Mouse (Mus musculus) ES-E14 (cell line): ENCODE data around the gene Satb2. TPM values are rescaled to one million over a fixed set of nuclear protein-coding genes. Genes with fewer than 3 reads are reported as not detected.

Experiments used
- DNase-seq: peaks from one replicate; pipeline ENCODE4 v3.0.0-alpha.2; 2013; ENCODE audit warnings: low read depth, low spot score
- H3K27ac ChIP-seq: 2 replicates; pipeline ENCODE4 v1.5.1; 2012; ENCODE audit warnings: low read depth, mild to moderate bottlenecking, low read length, moderate library complexity, mixed read lengths; ENCODE audit not compliant: poor library complexity, insufficient read depth, severe bottlenecking
- H3K36me3 ChIP-seq: 2 replicates; pipeline ENCODE4 v1.6.1; 2012; ENCODE audit warnings: mild to moderate bottlenecking, low read length, moderate library complexity, mixed read lengths; ENCODE audit not compliant: control insufficient read depth, poor library complexity, insufficient read depth, severe bottlenecking
- H3K4me1 ChIP-seq, 2 experiments: fragments of 150-350 bp in 1 of 2; sonication (generic) in 1 of 2; 2 replicates each; pipeline ENCODE4 v1.6.1; 2012; ENCODE audit warnings: low read length in 2 of 2, mild to moderate bottlenecking in 1 of 2, mixed read lengths in 1 of 2; ENCODE audit not compliant: control insufficient read depth in 2 of 2, insufficient read depth in 2 of 2, poor library complexity in 1 of 2
- H3K4me3 ChIP-seq, 2 experiments: fragments of 150-350 bp in 1 of 2; sonication (generic) in 1 of 2; 2 replicates each; pipeline ENCODE4 v1.5.1; 2012; ENCODE audit warnings: low read length in 2 of 2, low read depth in 1 of 2, mild to moderate bottlenecking in 1 of 2, mixed read lengths in 1 of 2; ENCODE audit not compliant: insufficient read depth in 1 of 2, poor library complexity in 1 of 2, severe bottlenecking in 1 of 2
- H3K9ac ChIP-seq: 2 replicates; pipeline ENCODE4 v1.6.1; 2012; ENCODE audit warnings: low read depth, mild to moderate bottlenecking, low read length, mixed read lengths; ENCODE audit not compliant: poor library complexity, insufficient read depth, severe bottlenecking
- H3K9me3 ChIP-seq: fragments of 150-350 bp; sonication (generic); 2 replicates; pipeline ENCODE4 v1.6.1; 2012; ENCODE audit warnings: low read depth, mild to moderate bottlenecking, low read length; ENCODE audit not compliant: control insufficient read depth, insufficient read depth
- CHD2 ChIP-seq: IDR thresholded peaks from 2 replicates; pipeline ENCODE4 v1.6.1; 2014; ENCODE audit warnings: mild to moderate bottlenecking, low read depth, low read length, inconsistent platforms
- HCFC1 ChIP-seq: IDR thresholded peaks from 2 replicates; pipeline ENCODE4 v1.6.1; 2012; ENCODE audit warnings: low read length, inconsistent platforms, borderline replicate concordance; ENCODE audit not compliant: insufficient read depth
- MAFK ChIP-seq: IDR thresholded peaks from 2 replicates; pipeline ENCODE4 v1.6.1; 2014; ENCODE audit warnings: mild to moderate bottlenecking, low read depth, low read length, inconsistent platforms; ENCODE audit not compliant: insufficient read depth
- ZC3H11A ChIP-seq: IDR thresholded peaks from 2 replicates; pipeline ENCODE4 v1.6.1; 2012; ENCODE audit warnings: low read depth, mild to moderate bottlenecking, inconsistent platforms, low read length, borderline replicate concordance
- ZNF384 ChIP-seq: IDR thresholded peaks from 2 replicates; pipeline ENCODE4 v1.6.1; 2012; ENCODE audit warnings: low read depth, low read length, inconsistent platforms
- in situ Hi-C, 2 experiments: fragments of 600-800 bp; cut with MboI; formaldehyde crosslinking; loops; one replicate each; pipeline ENCODE4 v1.15.1; 2025; ENCODE audit warnings: low sequenced_read_pairs in 2 of 2, inconsistent platforms in 1 of 2; ENCODE audit not compliant: unreplicated experiment in 2 of 2
- total RNA-seq: library from RNA; depleted of rRNA; stranded (reverse); fragments of 300-350 nt; gene quantifications from 2 replicates; pipeline ENCODE4 v1.2.3, GENCODE M21; 2012

Gene Satb2
- total RNA-seq, 1 experiment, result 2.8 TPM

- no peak overlapping the region for H3K4me3 ChIP-seq
- no peak for TF ChIP-seq HCFC1
- no peak for TF ChIP-seq ZC3H11A
- no peak for TF ChIP-seq ZNF384
- no peak for TF ChIP-seq MAFK
- no peak for TF ChIP-seq CHD2
- no peaks in the 10 kb centered on the region for H3K9me3 ChIP-seq
- DNase-seq, result no peak
- H3K9ac ChIP-seq, result no peak overlapping the region
- no peaks in the 10 kb centered on the region for H3K36me3 ChIP-seq
- H3K4me1 ChIP-seq, result no peaks in the 10 kb centered on the region
- no peak overlapping the region for H3K27ac ChIP-seq
- in situ Hi-C loops, result no loop called here
Measured at GRCm38 (mm10) chr1:56811486-56811885, 167.0 kb downstream of the Satb2 start.

- no peak overlapping the region for H3K27ac ChIP-seq
- TF ChIP-seq MAFK, result no peak
- no peak for TF ChIP-seq ZNF384
- TF ChIP-seq HCFC1, result no peak
- TF ChIP-seq CHD2, result no peak
- TF ChIP-seq ZC3H11A, result no peak
- no peaks in the 10 kb centered on the region for H3K4me1 ChIP-seq
- no peaks in the 10 kb centered on the region for H3K9me3 ChIP-seq
- H3K4me3 ChIP-seq, result no peak overlapping the region
- no peaks in the 10 kb centered on the region for H3K36me3 ChIP-seq
- H3K9ac ChIP-seq, result no peak overlapping the region
- no peak for DNase-seq
- in situ Hi-C loops, result no loop called here
Measured at GRCm38 (mm10) chr1:56806006-56806405, 172.4 kb downstream of the Satb2 start.

- in situ Hi-C loops, result no loop called here
- H3K4me1 ChIP-seq, result no peaks in the 10 kb centered on the region
- TF ChIP-seq HCFC1, result no peak
- TF ChIP-seq ZNF384, result no peak
- no peak for TF ChIP-seq ZC3H11A
- no peak for TF ChIP-seq MAFK
- TF ChIP-seq CHD2, result no peak
Measured at GRCm38 (mm10) chr1:56800611-56801010, 177.8 kb downstream of the Satb2 start.

GRCm38 (mm10) chr1:56795016-56795608, 183.3 kb downstream of the Satb2 start:
- Histone ChIP-seq H3K9me3 (no peaks in the 10 kb centered on the region), H3K9ac (no peak overlapping the region), H3K4me1 (no peaks in the 10 kb centered on the region), H3K27ac (no peak overlapping the region), H3K4me3 (no peak overlapping the region), H3K36me3 (peaks cover 2% of the 10 kb centered on the region; the same call in 1 of the 2 replicates)
- in situ Hi-C loops, result no loop called here
- no peak for DNase-seq
- TF ChIP-seq ZC3H11A, result no peak
- TF ChIP-seq CHD2, result no peak
- TF ChIP-seq MAFK, result no peak
- no peak for TF ChIP-seq HCFC1
- no peak for TF ChIP-seq ZNF384

More at GRCm38 (mm10) chr1:56800611-56801010, 177.8 kb downstream of the Satb2 start:
- no peak for DNase-seq
- H3K9ac ChIP-seq, result no peak overlapping the region
- no peak overlapping the region for H3K27ac ChIP-seq
- peaks cover 2% of the 10 kb centered on the region; the same call in 1 of the 2 replicates for H3K36me3 ChIP-seq
- no peak overlapping the region for H3K4me3 ChIP-seq
- no peaks in the 10 kb centered on the region for H3K9me3 ChIP-seq
